Mouse (Mus musculus): Measurements from ENCODE around the gene Lrrc58. TPM values are rescaled to one million over a fixed set of nuclear protein-coding genes. Genes with fewer than 3 reads are reported as not detected.

Gene Lrrc58
- total and polyA plus RNA-seq, 3 experiments = 11.0 to 29.6 (median 24.8) TPM

GRCm38 (mm10) chr16:37826286-37826685 lies 41.9 kb upstream of the Lrrc58 start:
- no peak overlapping the region for H3K4me3 ChIP-seq (ENCODE audit: control insufficient read depth in 1 of 2, insufficient read depth in 1 of 2, low read depth in 2 of 2, low read length in 2 of 2)
- H3K27ac ChIP-seq (ENCODE audit: control insufficient read depth, low read depth, low read length) = no peak overlapping the region
- no peaks in the 10 kb centered on the region for H3K4me1 ChIP-seq (ENCODE audit: control insufficient read depth in 1 of 2, insufficient read depth in 2 of 2, low read length in 2 of 2)
- H3K9me3 ChIP-seq (replicated peaks; ENCODE audit: insufficient read depth, low read length) = no peaks in the 10 kb centered on the region
- H3K27me3 ChIP-seq (ENCODE audit: control insufficient read depth in 1 of 2, insufficient read depth in 2 of 2, low read length in 2 of 2) = peaks cover 9 to 12% of the 10 kb centered on the region in 2 experiments
- DNase-seq (ENCODE audit: low read depth, low spot score) = no peak
- no peaks in the 10 kb centered on the region for H3K79me2 ChIP-seq (ENCODE audit: control insufficient read depth, insufficient read depth, low read length, poor library complexity)
- TF ChIP-seq ELF1 (IDR thresholded peaks at IDR 0.05; ENCODE audit: low read depth, low read length) (no peak), TBP (IDR thresholded peaks at IDR 0.05; ENCODE audit: low read depth, low read length) (no peak), TCF12 (IDR thresholded peaks at IDR 0.05; ENCODE audit: low read depth, low read length) (no peak), RAD21 (IDR thresholded peaks at IDR 0.05; ENCODE audit: low read depth, low read length) (no peak), UBTF (IDR thresholded peaks at IDR 0.05; ENCODE audit: borderline replicate concordance, insufficient read depth, low read depth, low read length) (no peak), NELFE (IDR thresholded peaks at IDR 0.05; ENCODE audit: low read depth, low read length) (no peak), ZMIZ1 (IDR thresholded peaks at IDR 0.05; ENCODE audit: low read depth, low read length) (no peak)
- H3K9ac ChIP-seq (ENCODE audit: control insufficient read depth, low read depth, low read length, poor library complexity, severe bottlenecking) = no peak overlapping the region
- H3K36me3 ChIP-seq (ENCODE audit: control insufficient read depth in 1 of 2, insufficient read depth in 2 of 2, low read length in 2 of 2) = no peaks in the 10 kb centered on the region

GRCm38 (mm10) chr16:37831041-37831440 lies 37.1 kb upstream of the Lrrc58 start:
- Histone ChIP-seq H3K79me2 (ENCODE audit: control insufficient read depth, insufficient read depth, low read length, poor library complexity) (no peaks in the 10 kb centered on the region), H3K4me1 (ENCODE audit: control insufficient read depth in 1 of 2, insufficient read depth in 2 of 2, low read length in 2 of 2) (no peaks in the 10 kb centered on the region), H3K9me3 (replicated peaks; ENCODE audit: insufficient read depth, low read length) (no peaks in the 10 kb centered on the region), H3K27me3 (ENCODE audit: control insufficient read depth in 1 of 2, insufficient read depth in 2 of 2, low read length in 2 of 2) (peaks cover 8 to 16% of the 10 kb centered on the region in 2 experiments), H3K9ac (ENCODE audit: control insufficient read depth, low read depth, low read length, poor library complexity, severe bottlenecking) (no peak overlapping the region), H3K36me3 (ENCODE audit: control insufficient read depth in 1 of 2, insufficient read depth in 2 of 2, low read length in 2 of 2) (no peaks in the 10 kb centered on the region), H3K27ac (ENCODE audit: control insufficient read depth, low read depth, low read length) (no peak overlapping the region), H3K4me3 (ENCODE audit: control insufficient read depth in 1 of 2, insufficient read depth in 1 of 2, low read depth in 2 of 2, low read length in 2 of 2) (no peak overlapping the region)
- no peak for DNase-seq (ENCODE audit: low read depth, low spot score)
- no peak for TF ChIP-seq ELF1 (IDR thresholded peaks at IDR 0.05; ENCODE audit: low read depth, low read length)
- no peak for TF ChIP-seq RCOR1 (IDR thresholded peaks at IDR 0.05; ENCODE audit: low read depth, low read length)
- no peak for TF ChIP-seq CHD2 (IDR thresholded peaks at IDR 0.05; ENCODE audit: low read length)
- TF ChIP-seq GABPA (IDR thresholded peaks at IDR 0.05; ENCODE audit: low read depth, low read length) = no peak
- TF ChIP-seq USF1 (IDR thresholded peaks at IDR 0.05; ENCODE audit: low read depth, low read length) = no peak
- no peak for TF ChIP-seq USF2 (IDR thresholded peaks at IDR 0.05; ENCODE audit: borderline replicate concordance in 1 of 2, insufficient read depth in 1 of 2, low read depth in 1 of 2, low read length in 2 of 2)
- TF ChIP-seq MAFK (IDR thresholded peaks at IDR 0.05; ENCODE audit: borderline replicate concordance, low read depth, low read length) = no peak
- no peak for TF ChIP-seq MAX (IDR thresholded peaks at IDR 0.05; ENCODE audit: low read length)
- TF ChIP-seq EP300 (IDR thresholded peaks at IDR 0.05; ENCODE audit: low read depth in 1 of 2, low read length in 2 of 2) = no peak
- no peak for TF ChIP-seq RAD21 (IDR thresholded peaks at IDR 0.05; ENCODE audit: low read depth, low read length)
- no peak for TF ChIP-seq NELFE (IDR thresholded peaks at IDR 0.05; ENCODE audit: low read depth, low read length)
- TF ChIP-seq TAL1 (IDR thresholded peaks at IDR 0.05; ENCODE audit: low read length) = no peak
- no peak for TF ChIP-seq MAZ (IDR thresholded peaks at IDR 0.05; ENCODE audit: low read depth, low read length)
- TF ChIP-seq ZC3H11A (IDR thresholded peaks at IDR 0.05; ENCODE audit: low read depth, low read length) = no peak
- no peak for TF ChIP-seq E2F4 (IDR thresholded peaks at IDR 0.05; ENCODE audit: borderline replicate concordance, low read depth, low read length)
- TF ChIP-seq KAT2A (conservative IDR thresholded peaks at IDR 0.05; ENCODE audit: low read depth, low read length) = no peak
